Mouse (Mus musculus): ENCODE measurements around the gene Zfyve9. TPM values are rescaled to one million over a fixed set of nuclear protein-coding genes. Genes with fewer than 3 reads are reported as not detected.

Zfyve9 gene
- polyA plus RNA-seq, 1 experiment from 2014 or later, result 6.7 TPM

DNA sequence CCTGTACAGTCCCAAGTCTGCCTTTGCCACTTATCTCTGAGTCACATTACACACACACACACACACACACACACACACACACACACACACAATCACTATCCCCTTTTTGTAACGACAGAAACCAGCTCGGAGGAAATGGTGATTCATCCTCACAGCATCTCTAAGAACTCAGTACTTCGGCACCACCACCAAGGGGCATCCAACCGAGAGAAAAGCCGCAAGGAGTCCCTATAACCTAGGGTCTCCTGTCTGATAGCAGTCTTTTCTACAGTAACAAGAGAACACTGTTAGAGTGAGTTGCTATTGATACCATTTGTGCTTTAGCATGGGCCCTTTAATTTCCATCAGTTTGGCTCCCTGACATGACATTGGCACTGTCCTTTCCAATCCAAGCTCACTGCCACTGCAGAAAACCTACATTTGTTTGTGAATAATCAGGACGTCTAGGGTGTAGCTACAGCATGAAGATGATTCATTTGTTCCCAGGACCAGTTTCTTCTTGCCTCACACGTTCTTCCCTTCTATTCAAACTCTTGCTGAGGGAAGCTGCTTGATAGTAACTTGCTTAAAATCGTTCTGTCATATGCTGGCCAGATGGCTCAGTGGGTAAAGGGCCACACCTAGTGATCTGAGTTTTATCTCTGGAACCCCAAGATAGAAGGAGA, 2.0 kb upstream of the Zfyve9 start:
- Histone ChIP-seq H3K9me3 (no peaks in the 10 kb centered on the region), H3K4me3 (no peak overlapping the region), H3K4me1 (no peaks in the 10 kb centered on the region; the same call in 1 of the 2 replicates), H3K4me2 (replicated peaks) (no peak overlapping the region), H3K36me3 (no peaks in the 10 kb centered on the region), H3K27ac (no peak overlapping the region), H3K27me3 (no peaks in the 10 kb centered on the region), H3K9ac (no peak overlapping the region)
- ATAC-seq (ENCODE audit: low FRiP score, low read depth), result no peak
- WGBS, result 44% methylated on average over 8 of the region's 8 CpGs

GRCm38 (mm10) chr4:108781596-108781995, 998 bp upstream of the Zfyve9 start:
- Histone ChIP-seq H3K9me3 (no peaks in the 10 kb centered on the region), H3K4me3 (no peak overlapping the region), H3K4me1 (no peaks in the 10 kb centered on the region; the same call in 1 of the 2 replicates), H3K27me3 (no peaks in the 10 kb centered on the region), H3K27ac (no peak overlapping the region), H3K9ac (no peak overlapping the region), H3K36me3 (no peaks in the 10 kb centered on the region), H3K4me2 (replicated peaks) (peak overlapping the region; percentile 74)
- ATAC-seq (ENCODE audit: low FRiP score, low read depth), result no peak
- WGBS, result 44% methylated on average over 3 of the region's 3 CpGs

DNA sequence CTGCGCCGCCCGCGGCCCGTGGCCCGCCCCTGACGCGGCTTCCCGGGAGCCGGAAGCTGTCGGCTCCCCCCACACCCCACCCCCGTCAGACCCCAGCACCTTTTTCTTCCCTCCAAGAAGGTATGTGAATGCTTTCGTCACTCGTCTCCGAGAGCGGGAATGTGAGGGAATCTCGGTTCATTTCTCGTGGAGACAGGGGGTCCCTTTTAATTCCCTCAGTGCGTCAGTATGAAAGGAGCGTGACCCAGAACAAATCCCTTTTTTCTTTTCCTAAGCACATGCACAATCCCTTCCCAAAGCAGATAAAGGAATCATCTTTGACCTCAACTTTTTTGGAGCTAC, 237 bp upstream of the Zfyve9 start:
- H3K36me3 ChIP-seq, result no peaks in the 10 kb centered on the region
- H3K9ac ChIP-seq, result peak overlapping the region; percentile 98
- no peaks in the 10 kb centered on the region for H3K9me3 ChIP-seq
- H3K4me2 ChIP-seq (replicated peaks), result peak overlapping the region; percentile 74
- H3K4me3 ChIP-seq, result peak overlapping the region; percentile 92
- no peak for ATAC-seq (ENCODE audit: low FRiP score, low read depth)
- H3K4me1 ChIP-seq, result no peaks in the 10 kb centered on the region; the same call in 1 of the 2 replicates
- H3K27ac ChIP-seq, result peak overlapping the region; percentile 97
- no peaks in the 10 kb centered on the region for H3K27me3 ChIP-seq
- WGBS, result under 1% methylated on average over 18 of the region's 20 CpGs

DNA sequence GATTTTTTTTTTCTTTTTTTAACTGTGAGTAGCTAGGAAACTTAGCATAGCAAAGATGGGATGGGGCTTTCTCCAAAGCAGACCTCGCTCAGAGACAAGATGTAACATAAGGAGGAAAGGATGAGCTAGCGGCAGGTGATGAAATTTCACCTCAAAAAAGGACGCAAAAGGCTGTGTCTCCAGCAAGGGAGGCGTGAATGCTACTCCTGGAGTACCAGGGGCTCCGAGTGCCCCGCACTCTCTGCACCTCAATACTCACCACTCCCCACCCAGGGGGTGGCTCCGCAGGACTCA, 888 bp downstream of the Zfyve9 start:
- no peaks in the 10 kb centered on the region for H3K36me3 ChIP-seq
- no peaks in the 10 kb centered on the region for H3K9me3 ChIP-seq
- peak overlapping the region; percentile 74 for H3K4me2 ChIP-seq (replicated peaks)
- H3K27me3 ChIP-seq, result no peaks in the 10 kb centered on the region
- peak overlapping the region; percentile 92 for H3K4me3 ChIP-seq
- H3K4me1 ChIP-seq, result no peaks in the 10 kb centered on the region; the same call in 1 of the 2 replicates
- H3K27ac ChIP-seq, result peak overlapping the region; percentile 97
- no peak for ATAC-seq (ENCODE audit: low FRiP score, low read depth)
- peak overlapping the region; percentile 98 for H3K9ac ChIP-seq
- WGBS, result under 1% methylated on average over 7 of the region's 7 CpGs

GRCm38 (mm10) chr4:108768527-108768926, 12.1 kb downstream of the Zfyve9 start:
- H3K4me1 ChIP-seq, result no peaks in the 10 kb centered on the region
- H3K9me3 ChIP-seq, result no peaks in the 10 kb centered on the region
- no peak overlapping the region for H3K9ac ChIP-seq
- no peaks in the 10 kb centered on the region for H3K36me3 ChIP-seq
- no peak; the same call in 1 of the 2 replicates for ATAC-seq (ENCODE audit: low FRiP score, low read depth)
- no peak overlapping the region for H3K27ac ChIP-seq
- no peak overlapping the region for H3K4me3 ChIP-seq
- H3K4me2 ChIP-seq (replicated peaks), result no peak overlapping the region
- no peaks in the 10 kb centered on the region for H3K27me3 ChIP-seq

- no peak overlapping the region for H3K4me3 ChIP-seq
- 95% methylated on average over 3 of the region's 3 CpGs for WGBS
Observed at GRCm38 (mm10) chr4:108759583-108759982, 21.0 kb downstream of the Zfyve9 start.

DNA sequence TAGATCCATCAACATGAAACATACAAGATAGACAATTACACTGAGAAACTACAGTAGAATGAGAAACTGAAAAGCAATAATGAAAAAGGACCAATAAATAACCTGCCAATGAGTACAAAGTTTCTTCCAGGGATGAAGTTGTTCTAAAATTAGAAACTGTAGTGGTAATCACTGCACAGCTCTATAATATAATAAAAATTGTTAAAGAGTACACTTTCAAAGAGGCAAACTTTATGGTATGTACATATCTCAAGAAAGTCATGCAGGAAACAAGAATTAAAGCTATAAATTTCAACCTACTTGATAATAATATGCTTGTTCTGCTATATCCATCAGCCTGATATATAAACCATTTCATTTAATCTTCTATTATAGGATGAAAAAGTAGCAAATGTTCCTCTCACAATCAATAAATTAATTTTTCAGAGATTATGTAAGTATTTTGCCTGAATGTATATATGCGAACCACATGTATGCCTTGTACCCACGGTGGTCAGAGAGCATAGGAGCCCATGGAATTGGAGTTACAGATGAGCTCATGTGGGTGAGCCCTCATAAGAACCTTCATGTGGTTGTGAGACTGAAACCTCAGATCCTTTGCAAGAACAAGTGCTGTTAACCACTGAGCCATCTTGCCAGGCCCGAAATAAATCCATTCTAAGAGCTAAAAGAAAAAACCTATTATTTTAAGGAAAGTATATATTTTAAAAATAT, 34.3 kb downstream of the Zfyve9 start:
- no peaks in the 10 kb centered on the region for H3K27me3 ChIP-seq
- H3K9ac ChIP-seq, result no peak overlapping the region
- H3K4me3 ChIP-seq, result no peak overlapping the region
- H3K9me3 ChIP-seq, result no peaks in the 10 kb centered on the region
- no peaks in the 10 kb centered on the region for H3K36me3 ChIP-seq
- H3K4me2 ChIP-seq (replicated peaks), result no peak overlapping the region
- H3K4me1 ChIP-seq, result no peaks in the 10 kb centered on the region
- no peak overlapping the region for H3K27ac ChIP-seq
- no peak for ATAC-seq (ENCODE audit: low FRiP score, low read depth)
- WGBS, result 86% methylated on average over 3 of the region's 3 CpGs

More at GRCm38 (mm10) chr4:108759583-108759982, 21.0 kb downstream of the Zfyve9 start:
- no peak overlapping the region for H3K4me2 ChIP-seq (replicated peaks)
- H3K9me3 ChIP-seq, result no peaks in the 10 kb centered on the region
- no peak overlapping the region for H3K9ac ChIP-seq
- no peaks in the 10 kb centered on the region for H3K4me1 ChIP-seq
- ATAC-seq (ENCODE audit: low FRiP score, low read depth), result no peak
- no peaks in the 10 kb centered on the region for H3K36me3 ChIP-seq
- H3K27me3 ChIP-seq, result no peaks in the 10 kb centered on the region
- no peak overlapping the region for H3K27ac ChIP-seq

GRCm38 (mm10) chr4:108731582-108731981, 49.0 kb downstream of the Zfyve9 start:
- Histone ChIP-seq H3K4me1 (no peaks in the 10 kb centered on the region), H3K27ac (no peak overlapping the region), H3K4me3 (no peak overlapping the region), H3K9me3 (peaks cover 5% of the 10 kb centered on the region), H3K4me2 (replicated peaks) (no peak overlapping the region), H3K27me3 (no peaks in the 10 kb centered on the region), H3K36me3 (peaks cover 3% of the 10 kb centered on the region; the same call in 1 of the 2 replicates), H3K9ac (no peak overlapping the region)
- 60% methylated on average over 3 of the region's 3 CpGs for WGBS
- ATAC-seq (ENCODE audit: low FRiP score, low read depth), result no peak

- WGBS, result 73% methylated on average over 1 of the region's 1 CpGs
- no peak overlapping the region for H3K9ac ChIP-seq
Observed at GRCm38 (mm10) chr4:108730450-108730849, 50.1 kb downstream of the Zfyve9 start.

GRCm38 (mm10) chr4:108724102-108724501, 56.5 kb downstream of the Zfyve9 start:
- no peak overlapping the region for H3K9ac ChIP-seq
- H3K4me3 ChIP-seq, result no peak overlapping the region
- peaks cover 35% of the 10 kb centered on the region for H3K36me3 ChIP-seq
- WGBS, result 91% methylated on average over 2 of the region's 2 CpGs
- ATAC-seq (ENCODE audit: low FRiP score, low read depth), result no peak
- H3K4me1 ChIP-seq, result no peaks in the 10 kb centered on the region
- H3K27ac ChIP-seq, result no peak overlapping the region
- H3K9me3 ChIP-seq, result no peaks in the 10 kb centered on the region
- no peaks in the 10 kb centered on the region for H3K27me3 ChIP-seq
- no peak overlapping the region for H3K4me2 ChIP-seq (replicated peaks)

More at GRCm38 (mm10) chr4:108730450-108730849, 50.1 kb downstream of the Zfyve9 start:
- Histone ChIP-seq H3K9me3 (peaks cover 2% of the 10 kb centered on the region; the same call in 1 of the 2 replicates), H3K4me2 (replicated peaks) (no peak overlapping the region), H3K36me3 (peaks cover 5% of the 10 kb centered on the region), H3K4me3 (no peak overlapping the region), H3K4me1 (no peaks in the 10 kb centered on the region), H3K27ac (no peak overlapping the region), H3K27me3 (no peaks in the 10 kb centered on the region)
- ATAC-seq (ENCODE audit: low FRiP score, low read depth), result no peak

GRCm38 (mm10) chr4:108721245-108721784, 59.3 kb downstream of the Zfyve9 start:
- Histone ChIP-seq H3K4me1 (no peaks in the 10 kb centered on the region), H3K9me3 (no peaks in the 10 kb centered on the region)

DNA sequence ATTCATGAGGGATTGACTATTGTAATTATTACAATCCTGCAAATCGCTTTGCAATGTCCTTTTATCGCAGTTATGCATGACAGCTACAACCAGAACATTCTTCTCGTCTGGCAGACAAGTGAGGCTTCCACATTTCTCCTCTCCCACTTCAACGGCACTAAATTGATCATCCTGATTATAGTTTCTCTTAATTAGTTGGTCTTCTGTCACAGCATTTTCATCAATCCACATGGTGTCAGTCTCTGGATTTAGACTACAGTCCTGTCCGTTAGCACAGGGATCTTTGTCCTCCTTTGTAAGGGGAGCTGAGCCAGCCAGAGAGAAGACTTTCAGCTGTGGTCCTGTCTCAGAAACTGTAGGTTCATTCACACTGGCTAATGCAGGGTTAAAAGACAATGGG, 61.2 kb downstream of the Zfyve9 start, which contains the start of gene 3110021N24Rik:
3110021N24Rik (plus strand) TSS at position 301 of the 400 bp plus-strand sequence.
- Histone ChIP-seq H3K27ac (no peak within 1 kb of the TSS), H3K4me1 (no peaks in the 10 kb centered on the region), H3K36me3 (peaks cover 54% of the 10 kb centered on the region), H3K9ac (no peak within 1 kb of the TSS), H3K9me3 (no peaks in the 10 kb centered on the region), H3K4me3 (no peak within 1 kb of the TSS), H3K4me2 (replicated peaks) (no peak within 1 kb of the TSS), H3K27me3 (no peaks in the 10 kb centered on the region)
- no peak for ATAC-seq (ENCODE audit: low FRiP score, low read depth)
- WGBS, result 94% methylated on average over 5 of the region's 5 CpGs

More at GRCm38 (mm10) chr4:108721245-108721784, 59.3 kb downstream of the Zfyve9 start:
- Histone ChIP-seq H3K27me3 (no peaks in the 10 kb centered on the region), H3K4me2 (replicated peaks) (no peak overlapping the region), H3K4me3 (no peak overlapping the region), H3K9ac (no peak overlapping the region), H3K27ac (no peak overlapping the region), H3K36me3 (peaks cover 51% of the 10 kb centered on the region)
- no peak for ATAC-seq (ENCODE audit: low FRiP score, low read depth)
- 76% methylated on average over 3 of the region's 3 CpGs for WGBS

Data from limb, embryonic 13.5 days (tissue).